ENCODE assay signal across 8 mouse cellular contexts in the genomic region with DNA sequence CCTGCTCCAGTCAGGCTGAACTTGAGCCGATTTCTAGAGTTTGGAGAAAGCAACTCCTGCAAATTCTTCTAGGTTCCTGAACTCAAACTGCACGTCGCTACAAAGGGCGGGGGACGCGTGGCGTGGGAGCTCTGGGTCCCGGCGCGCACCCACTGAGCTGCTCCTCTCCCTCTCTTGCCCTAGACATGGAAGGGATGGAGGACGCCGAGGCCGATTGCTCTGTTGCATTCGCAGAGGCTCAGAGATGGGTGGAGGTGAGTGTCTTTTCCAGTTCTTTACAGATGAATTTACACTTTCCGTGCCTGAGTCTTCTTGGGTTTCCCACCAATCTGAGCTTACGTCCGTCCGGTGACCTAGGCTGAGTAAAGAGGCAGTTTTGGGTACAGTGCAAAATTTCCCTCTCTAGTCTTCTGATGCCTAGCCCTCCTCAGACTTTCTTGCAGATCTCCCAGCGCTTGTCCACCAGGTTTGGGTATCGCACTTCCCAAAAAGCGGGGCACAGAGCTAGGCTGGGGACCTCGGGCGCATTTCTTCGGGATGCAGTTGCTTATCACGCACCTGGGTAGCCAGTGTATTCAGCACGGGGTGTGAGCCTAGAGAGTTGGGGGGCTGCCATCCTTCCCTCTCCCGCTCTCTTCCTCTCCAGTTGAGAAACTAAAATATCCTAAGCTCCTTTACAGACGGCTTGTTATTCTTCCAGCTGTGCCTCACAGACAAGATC. TPM values are rescaled to one million over a fixed set of nuclear protein-coding genes. Genes with fewer than 3 reads are reported as not detected.
DNase-seq lines count a peak whose midpoint lies in the region; ATAC-seq and TF ChIP-seq lines count a peak whose summit lies in the region.

No protein-coding gene starts in this region.

- no peak overlapping the region for H3K27ac ChIP-seq in thymus, adult 2 months (ENCODE audit: control insufficient read depth, insufficient read depth, low read length)
- H3K27ac ChIP-seq in intestine, embryonic 14.5 days (ENCODE audit: low read depth), result no peak overlapping the region
- no peak overlapping the region for H3K27ac ChIP-seq in midbrain, embryonic 16.5 days (ENCODE audit: low read length)

- no peak for TF ChIP-seq CTCF in thymus, adult 2 months (IDR thresholded peaks at IDR 0.05; ENCODE audit: borderline replicate concordance, control insufficient read depth, extremely low read depth, insufficient read depth, low read length, poor library complexity)

- peak overlapping the region; percentile 99 for H3K4me2 ChIP-seq in intestine, embryonic 14.5 days (ENCODE audit: low read length)
- peak overlapping the region; percentile 100 for H3K4me2 ChIP-seq in midbrain, embryonic 16.5 days (ENCODE audit: low read length)

- peaks cover 4% of the 10 kb centered on the region; the same call in 1 of the 2 replicates for H3K4me1 ChIP-seq in erythroblast, embryonic 14.5 days (ENCODE audit: control insufficient read depth)
- peaks cover 10% of the 10 kb centered on the region; the same call in 1 of the 2 replicates for H3K4me1 ChIP-seq in thymus, adult 2 months (replicated peaks; ENCODE audit: control insufficient read depth, insufficient read depth, low read length)
- H3K4me1 ChIP-seq in intestine, embryonic 14.5 days (replicated peaks; ENCODE audit: control insufficient read depth, insufficient read depth, low read length), result 0 out of 2 replicates have a peak, but pooled peaks cover 5% of the 10 kb centered on the region
- H3K4me1 ChIP-seq in midbrain, embryonic 16.5 days (ENCODE audit: control insufficient read depth, insufficient read depth, low read length), result peaks cover 3% of the 10 kb centered on the region; the same call in 1 of the 2 replicates

- no peak for TF ChIP-seq POLR2A in thymus, adult 2 months (IDR thresholded peaks at IDR 0.05; ENCODE audit: control insufficient read depth, extremely low read depth, insufficient read depth, low read length, poor library complexity)

- peak overlapping the region; percentile 46 for H3K4me3 ChIP-seq in erythroblast, embryonic 14.5 days (replicated peaks)
- peak overlapping the region; percentile 55 for H3K4me3 ChIP-seq in thymus, adult 2 months (ENCODE audit: control insufficient read depth, insufficient read depth, low read length)
- H3K4me3 ChIP-seq in intestine, embryonic 14.5 days (ENCODE audit: low read depth, low read length), result peak overlapping the region; percentile 72
- peak overlapping the region; percentile 66 for H3K4me3 ChIP-seq in midbrain, embryonic 16.5 days (ENCODE audit: low read depth, low read length)

- no peaks in the 10 kb centered on the region for H3K36me3 ChIP-seq in erythroblast, embryonic 14.5 days (ENCODE audit: control insufficient read depth)
- no peaks in the 10 kb centered on the region for H3K36me3 ChIP-seq in thymus, adult 2 months (ENCODE audit: control insufficient read depth, insufficient read depth, low read length)
- H3K36me3 ChIP-seq in intestine, embryonic 14.5 days (ENCODE audit: control insufficient read depth, insufficient read depth, low read length), result no peaks in the 10 kb centered on the region
- H3K36me3 ChIP-seq in midbrain, embryonic 16.5 days (ENCODE audit: control insufficient read depth, insufficient read depth, low read length), result no peaks in the 10 kb centered on the region

- 10% methylated on average over 28 of the region's 28 CpGs for WGBS in thymus, adult 2 months
- WGBS in intestine, embryonic 14.5 days, result under 1% methylated on average over 28 of the region's 28 CpGs
- 1% methylated on average over 28 of the region's 28 CpGs for WGBS in midbrain, embryonic 16.5 days

- no peaks in the 10 kb centered on the region; the same call in 1 of the 2 replicates for H3K9me3 ChIP-seq in erythroblast, embryonic 14.5 days (ENCODE audit: control insufficient read depth, low read length)
- no peaks in the 10 kb centered on the region for H3K9me3 ChIP-seq in intestine, embryonic 14.5 days (ENCODE audit: control insufficient read depth, low read length)
- H3K9me3 ChIP-seq in midbrain, embryonic 16.5 days (replicated peaks; ENCODE audit: control insufficient read depth, low read length, poor library complexity, severe bottlenecking), result no peaks in the 10 kb centered on the region

- peak overlapping the region; percentile 53 for H3K9ac ChIP-seq in intestine, embryonic 14.5 days (ENCODE audit: low read length)
- peak overlapping the region; percentile 61 for H3K9ac ChIP-seq in midbrain, embryonic 16.5 days (ENCODE audit: low read depth, low read length)

- no peak for ATAC-seq in erythroblast, adult 5-6 weeks (replicated peaks; ENCODE audit: low FRiP score, poor library complexity, severe bottlenecking)
- peak; percentile 48 for ATAC-seq in intestine, embryonic 14.5 days (replicated peaks; ENCODE audit: low FRiP score, low TSS enrichment, low read depth)
- peak; percentile 55 for ATAC-seq in midbrain, embryonic 16.5 days

- no peak for DNase-seq in thymus, adult 2 months
- no peak for DNase-seq in thymus, postnatal 36 days
- no peak for DNase-seq in intestine, embryonic 14.5 days (ENCODE audit: low spot score)
- no peak for DNase-seq in right cerebral cortex, postnatal 36 days (ENCODE audit: low spot score in 2 of 2)
- DNase-seq in left cerebral cortex, adult 11 months (ENCODE audit: low spot score), result no peak

- H3K27me3 ChIP-seq in erythroblast, embryonic 14.5 days (ENCODE audit: control insufficient read depth), result peaks cover 52% of the 10 kb centered on the region
- peaks cover 11% of the 10 kb centered on the region for H3K27me3 ChIP-seq in thymus, adult 2 months (ENCODE audit: control insufficient read depth, insufficient read depth, low read length)
- H3K27me3 ChIP-seq in intestine, embryonic 14.5 days (replicated peaks; ENCODE audit: control insufficient read depth, insufficient read depth, low read length), result peaks cover 9% of the 10 kb centered on the region
- peaks cover 26% of the 10 kb centered on the region for H3K27me3 ChIP-seq in midbrain, embryonic 16.5 days (ENCODE audit: control insufficient read depth, insufficient read depth, low read depth, low read length)

RNA-seq across cellular contexts. Expression of a gene that starts 0.4 kb away (rescaled TPM):
- 0.01 and 0.08 TPM in 2 replicates for polyA plus RNA-seq in erythroblast, embryonic 14.5 days (2012)
- not detected in 2 replicates for total RNA-seq in erythroblast, adult 5-6 weeks (2015; ENCODE audit: low replicate concordance)
- total RNA-seq in erythroblast, adult 5-6 weeks (2017; ENCODE audit: low replicate concordance), result 0.26 TPM in 1 of 2 replicates, not detected in the other
- 8.9 and 13.2 TPM in 2 replicates for polyA plus RNA-seq in thymus, adult 2 months (2012; rRNA removed)
- polyA plus RNA-seq in intestine, embryonic 14.5 days (2014; fragmentation: Nextera tagmentation; extraction: Ambion mirVana), result 17.9 and 18.7 TPM in 2 replicates
- 2.5 and 3.8 TPM in 2 replicates for polyA plus RNA-seq in midbrain, embryonic 16.5 days (2015; fragmentation: Nextera tagmentation; extraction: Ambion mirVana)

RNA-seq across cellular contexts. Expression of a gene that starts 0.5 kb away (rescaled TPM):
- not detected in 2 replicates for polyA plus RNA-seq in erythroblast, embryonic 14.5 days (2012)
- not detected in 2 replicates for total RNA-seq in erythroblast, adult 5-6 weeks (2015; ENCODE audit: low replicate concordance)
- total RNA-seq in erythroblast, adult 5-6 weeks (2017; ENCODE audit: low replicate concordance), result not detected in 2 replicates
- 1.4 and 2.2 TPM in 2 replicates for polyA plus RNA-seq in thymus, adult 2 months (2012; rRNA removed)
- 0.65 and 0.97 TPM in 2 replicates for polyA plus RNA-seq in intestine, embryonic 14.5 days (2014; fragmentation: Nextera tagmentation; extraction: Ambion mirVana)
- 0.50 TPM in 1 of 2 replicates, not detected in the other for polyA plus RNA-seq in midbrain, embryonic 16.5 days (2015; fragmentation: Nextera tagmentation; extraction: Ambion mirVana)
